Mouse (Mus musculus) NIH3T3 (cell line): Measurements from ENCODE around the gene Nim1k.
A peak's percentile ranks its signal among the peaks of the same experiment; 100 is the strongest.
"Not testable (repeated sequence)": the region's sequence is repeated elsewhere in the genome, so short reads cannot be mapped to it uniquely, and the experiment has no call there.

Source experiments
- DNase-seq: peaks from one replicate; pipeline ENCODE4 v3.0.0-alpha.2; 2012; ENCODE audit warnings: low read depth

Nim1k gene

GRCm38 (mm10) chr13:119727608-119728387 lies 27.9 kb downstream of the Nim1k start:
- no peak for DNase-seq

GRCm38 (mm10) chr13:119724541-119724940 lies 31.1 kb downstream of the Nim1k start:
- peak; percentile 58 for DNase-seq

DNA sequence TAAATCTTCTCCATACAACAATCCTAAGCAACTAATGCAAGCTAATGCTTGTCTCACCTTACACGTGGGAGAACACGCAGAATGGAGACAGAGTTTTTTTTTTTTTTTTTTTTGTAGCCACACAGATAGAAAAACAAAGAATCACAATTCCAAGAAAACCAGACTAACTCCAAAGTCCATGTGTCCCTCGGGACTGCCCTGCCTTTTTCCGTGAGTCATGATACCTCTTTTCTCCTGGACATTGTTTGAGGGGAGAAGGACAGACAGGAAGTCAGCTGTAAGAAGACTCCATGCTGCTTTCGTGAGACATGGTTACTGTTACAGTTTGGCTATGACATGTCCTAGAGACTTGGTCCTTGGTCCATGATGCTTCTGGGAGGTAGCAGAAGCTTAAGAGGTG lies 32.3 kb downstream of the Nim1k start:
- no peak for DNase-seq

GRCm38 (mm10) chr13:119722447-119722846 lies 33.2 kb downstream of the Nim1k start:
- peak; percentile 71 for DNase-seq

DNA sequence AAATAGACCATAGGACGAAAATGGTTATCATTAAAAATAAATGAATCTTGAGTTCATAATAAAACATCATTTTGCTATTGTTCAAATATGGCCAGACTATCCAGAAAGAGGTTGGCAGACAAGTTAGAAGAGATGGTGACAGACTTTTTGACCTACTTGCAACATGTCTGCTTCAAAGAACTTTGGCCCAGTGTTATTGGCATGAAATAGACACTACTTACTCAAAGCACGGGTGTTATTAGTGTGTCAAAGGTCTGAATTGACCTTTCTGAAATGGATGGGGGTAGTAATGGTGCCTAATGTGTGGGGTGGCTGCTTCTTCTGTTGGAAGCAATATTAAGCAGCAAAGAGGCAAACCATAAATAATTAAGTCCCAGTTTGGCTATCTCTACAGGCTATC lies 39.6 kb downstream of the Nim1k start:
- no peak for DNase-seq

DNA sequence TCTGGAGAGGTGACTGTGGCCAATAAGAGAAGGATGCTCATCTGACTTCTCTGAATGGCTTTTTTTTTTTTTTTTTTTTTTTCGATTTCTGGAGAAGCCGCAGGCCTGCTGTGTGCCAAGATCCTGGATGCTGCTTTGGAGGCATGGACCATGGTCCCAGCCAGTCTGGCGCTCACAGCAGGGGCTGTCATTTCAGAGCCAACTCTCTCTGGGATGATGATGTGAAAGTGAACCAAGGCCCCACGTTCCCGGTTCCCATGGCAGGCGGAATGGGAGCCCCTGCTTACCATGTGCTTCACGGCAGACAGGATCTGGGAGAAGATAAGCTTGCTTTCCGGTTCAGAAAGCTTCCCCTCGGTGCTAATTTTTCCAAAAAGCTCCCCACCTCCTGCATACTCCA lies 41.9 kb downstream of the Nim1k start:
- no peak for DNase-seq

DNA sequence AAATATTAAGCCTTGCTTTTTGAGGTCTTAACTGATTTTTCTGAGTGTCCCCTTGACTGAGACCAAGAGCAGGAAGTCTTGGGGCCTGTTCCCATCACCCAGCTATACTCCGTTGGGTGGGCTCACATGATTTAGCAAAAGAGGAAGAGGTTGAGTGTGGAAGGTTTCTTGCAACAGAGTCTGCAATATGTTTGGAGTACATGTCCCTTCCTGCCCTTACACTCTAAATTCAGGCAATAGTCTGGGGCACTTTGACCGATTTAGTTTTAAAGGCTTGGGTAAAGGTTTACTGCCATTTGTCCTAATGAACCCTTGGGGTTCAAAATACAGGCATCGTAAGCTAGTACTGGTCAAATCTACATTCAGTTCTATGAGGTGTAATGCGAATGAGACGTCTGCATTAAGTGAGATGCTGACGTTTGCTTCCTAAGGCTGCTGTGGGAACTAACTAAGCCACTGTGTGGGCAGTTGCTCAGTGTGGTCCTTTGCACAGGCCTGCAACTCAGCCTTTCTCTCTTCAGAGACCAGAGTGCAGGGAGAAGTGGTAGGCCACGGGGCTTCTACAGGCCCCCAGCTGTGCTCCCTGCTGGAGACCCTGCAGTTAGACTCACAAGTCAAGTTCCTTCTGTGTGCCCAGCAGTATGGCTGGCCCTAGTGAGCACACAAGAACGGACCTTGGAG lies 42.4 kb downstream of the Nim1k start:
- DNase-seq: no peak

GRCm38 (mm10) chr13:119712463-119712862 lies 43.2 kb downstream of the Nim1k start:
- no peak for DNase-seq

GRCm38 (mm10) chr13:119710268-119710610 lies 45.4 kb downstream of the Nim1k start:
- no peak for DNase-seq

- no peak for DNase-seq
These were observed 46.1 kb downstream of the Nim1k start for GRCm38 (mm10) chr13:119709388-119710267.

DNA sequence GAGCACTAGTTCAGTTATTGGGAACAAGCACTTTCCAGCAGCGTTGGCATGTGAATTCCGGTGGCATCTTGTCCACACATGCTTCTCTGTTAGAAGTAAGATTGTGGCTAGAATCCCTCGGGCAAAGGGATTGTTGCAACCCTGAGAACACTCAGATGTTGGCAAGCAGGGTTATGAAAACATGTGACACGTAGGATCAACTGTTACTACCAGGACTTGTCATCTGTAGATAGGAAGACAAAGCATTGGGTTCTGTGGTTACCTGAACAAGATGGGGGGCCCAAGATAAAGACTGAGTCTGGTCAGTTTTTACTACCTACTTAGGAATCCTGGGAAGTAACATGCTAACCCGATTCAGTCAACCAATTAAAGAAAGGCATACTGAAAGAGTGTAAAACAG lies 46.7 kb downstream of the Nim1k start:
- no peak for DNase-seq

- no peak for DNase-seq
These were observed 47.8 kb downstream of the Nim1k start for GRCm38 (mm10) chr13:119707906-119708305.

DNA sequence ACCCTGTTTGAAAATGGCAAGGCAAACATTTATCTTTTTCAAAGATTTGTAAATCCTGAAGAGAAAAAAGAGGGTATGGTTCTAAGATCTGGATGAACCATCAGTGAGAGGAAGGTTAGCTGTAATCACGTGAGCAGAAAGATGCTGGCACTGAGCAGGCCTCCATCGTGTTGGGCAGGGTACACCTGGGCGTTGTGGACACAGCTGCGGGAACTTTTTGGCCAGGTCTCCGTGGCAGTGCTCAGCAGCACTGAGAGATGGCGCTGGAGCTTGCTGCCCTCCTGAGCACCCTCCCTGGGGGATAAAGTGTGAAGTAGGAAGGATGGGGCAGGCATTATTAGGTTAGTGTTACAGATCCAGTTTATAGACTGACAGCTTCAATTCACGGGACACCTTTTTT lies 48.7 kb downstream of the Nim1k start:
- no peak for DNase-seq

- not testable (repeated sequence) for DNase-seq
These were observed 49.3 kb downstream of the Nim1k start for GRCm38 (mm10) chr13:119706278-119706880.

DNA sequence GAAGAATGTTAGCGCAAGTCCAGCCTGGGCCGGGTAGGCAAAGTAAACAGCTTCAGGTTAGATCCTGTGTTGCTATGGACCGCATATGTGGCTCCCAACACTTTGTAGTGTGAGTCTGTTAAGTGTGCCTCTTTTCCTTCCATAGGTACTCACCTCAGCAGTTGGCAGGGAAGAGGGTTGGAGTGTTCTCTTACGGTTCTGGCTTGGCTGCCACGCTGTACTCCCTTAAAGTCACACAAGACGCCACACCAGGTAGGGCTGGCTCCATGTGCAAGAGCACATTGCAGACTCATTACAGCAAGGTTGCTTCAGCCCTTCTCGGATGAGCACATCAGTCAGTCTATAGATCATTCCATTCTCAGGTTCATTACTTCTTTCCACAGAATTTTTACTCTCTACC lies 51.4 kb downstream of the Nim1k start:
- no peak for DNase-seq

DNA sequence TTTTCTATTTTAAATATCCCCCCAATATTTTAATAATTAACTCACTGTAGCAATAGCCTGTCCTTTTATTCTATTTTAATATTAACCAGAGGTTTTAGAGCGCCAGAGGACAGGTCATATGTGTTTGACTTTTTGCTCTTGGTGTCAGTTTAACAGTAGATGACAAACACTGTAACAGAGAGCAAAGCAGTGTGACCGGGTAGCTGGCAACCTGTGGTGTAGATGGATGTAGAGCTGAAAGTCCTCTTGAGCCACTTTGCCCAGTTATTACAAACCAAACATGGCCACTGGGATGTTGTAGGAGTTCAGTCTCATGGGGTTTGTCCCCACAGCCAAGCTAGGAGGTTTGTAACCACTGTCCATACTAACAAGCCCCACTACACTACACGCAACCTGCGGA lies 57.2 kb downstream of the Nim1k start:
- DNase-seq: no peak

- DNase-seq: no peak
These were observed 59.2 kb downstream of the Nim1k start for GRCm38 (mm10) chr13:119696496-119696895.

GRCm38 (mm10) chr13:119695676-119696075 lies 60.0 kb downstream of the Nim1k start:
- no peak for DNase-seq

DNA sequence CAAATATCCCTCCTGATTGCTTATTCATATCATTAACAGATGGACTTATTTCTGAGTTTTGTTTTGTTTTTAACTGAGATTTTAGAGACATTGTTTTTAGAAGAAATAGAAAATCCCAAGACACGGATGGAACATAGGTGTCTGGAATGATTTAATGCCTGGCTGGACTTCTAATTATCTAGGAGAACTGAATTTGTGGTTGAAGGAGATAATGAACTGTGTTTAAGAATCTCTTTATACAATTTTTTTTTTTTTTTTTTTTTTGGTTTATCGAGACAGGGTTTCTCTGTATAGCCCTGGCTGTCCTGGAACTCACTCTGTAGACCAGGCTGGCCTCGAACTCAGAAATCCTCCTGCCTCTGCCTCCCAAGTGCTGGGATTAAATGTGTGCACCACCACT lies 63.7 kb downstream of the Nim1k start:
- not testable (repeated sequence) for DNase-seq

GRCm38 (mm10) chr13:119690876-119691620 lies 64.6 kb downstream of the Nim1k start:
- DNase-seq: peak; percentile 50

GRCm38 (mm10) chr13:119690039-119690728 lies 65.5 kb downstream of the Nim1k start, which contains the start of gene Hmgcs1:
Gene Hmgcs1 (plus strand): TSS chr13:119690379.
- DNase-seq: peak; percentile 99
